Mouse (Mus musculus) small intestine, adult 2 months (tissue): ENCODE measurements around the gene Bcas3.

Source experiments
- CTCF ChIP-seq: fragments of 200-500 bp; IDR thresholded peaks from 2 replicates; pipeline ENCODE4 v1.5.1; 2012; ENCODE audit warnings: low read depth, mild to moderate bottlenecking, control low read depth, inconsistent platforms, low read length, moderate library complexity, mixed read lengths; ENCODE audit not compliant: insufficient replicate concordance, insufficient read length; ENCODE audit errors: extremely low read depth
- POLR2A ChIP-seq: fragments of 200-500 bp; IDR thresholded peaks from 2 replicates; pipeline ENCODE4 v1.6.1; 2012; ENCODE audit warnings: low read depth, mild to moderate bottlenecking, control low read depth, inconsistent platforms, low read length, moderate library complexity

GRCm38 (mm10) chr11:85603546-85604322 lies 250.8 kb downstream of the Bcas3 start:
- TF ChIP-seq POLR2A = no peak
- TF ChIP-seq CTCF = no peak
